Mouse (Mus musculus): Measurements from ENCODE around the gene Fer.

GRCm38 (mm10) chr17:64139231-64139915 lies 276.5 kb downstream of the Fer start:
- TF ChIP-seq CTCF (IDR thresholded peaks at IDR 0.05; ENCODE audit: control insufficient read depth, insufficient read depth, insufficient replicate concordance, low read depth, low read length) (no peak), POLR2A (IDR thresholded peaks at IDR 0.05; ENCODE audit: control insufficient read depth, low read depth, low read length) (no peak)
